Mouse (Mus musculus) midbrain, embryonic 13.5 days (tissue): Measurements from ENCODE around the gene Agap3. TPM values are rescaled to one million over a fixed set of nuclear protein-coding genes. Genes with fewer than 3 reads are reported as not detected.

Experiments used
- ATAC-seq: fragments of 200-750 bp; cut with Nextera tagmentation; 2 replicates; pipeline ENCODE4 v1.8.0; 2017; ENCODE audit warnings: mild to moderate bottlenecking, moderate TSS enrichment, moderate library complexity
- H3K27ac ChIP-seq: fragments of 300-500 bp; sonication (generic); 2 replicates; pipeline ENCODE4 v1.5.1; 2015; ENCODE audit warnings: inconsistent platforms, mild to moderate bottlenecking, moderate library complexity
- H3K27me3 ChIP-seq: fragments of 300-500 bp; sonication (generic); 2 replicates; pipeline ENCODE4 v1.6.1; 2015; ENCODE audit warnings: mild to moderate bottlenecking, inconsistent platforms
- H3K36me3 ChIP-seq: fragments of 300-500 bp; sonication (generic); 2 replicates; pipeline ENCODE4 v1.6.1; 2015; ENCODE audit warnings: mild to moderate bottlenecking, inconsistent platforms
- H3K4me1 ChIP-seq: fragments of 300-500 bp; sonication (generic); replicated peaks from 2 replicates; pipeline ENCODE4 v1.6.1; 2015; ENCODE audit warnings: inconsistent platforms
- H3K4me2 ChIP-seq: fragments of 300-500 bp; sonication (generic); replicated peaks from 2 replicates; pipeline ENCODE4 v1.6.1; 2015; ENCODE audit warnings: moderate library complexity, mild to moderate bottlenecking, inconsistent platforms
- H3K4me3 ChIP-seq: fragments of 300-500 bp; sonication (generic); replicated peaks from 2 replicates; pipeline ENCODE4 v1.5.1; 2015; ENCODE audit warnings: mild to moderate bottlenecking, inconsistent platforms
- H3K9ac ChIP-seq: fragments of 300-500 bp; sonication (generic); replicated peaks from 2 replicates; pipeline ENCODE4 v1.6.1; 2015; ENCODE audit warnings: mild to moderate bottlenecking, inconsistent platforms
- H3K9me3 ChIP-seq: fragments of 300-500 bp; sonication (generic); 2 replicates; pipeline ENCODE4 v1.6.1; 2016; ENCODE audit warnings: mild to moderate bottlenecking, inconsistent platforms
- WGBS: fragments of 180-500 bp; shearing (Covaris S2); methylation state at CpG from one replicate; pipeline ENCODE4 v1.1.7; 2015; 5-methylcytosine and 5-hydroxymethylcytosine counted together
- polyA plus RNA-seq: library from polyadenylated mRNA; unstranded; fragments of >200 nt; fragmentation: Nextera tagmentation; extraction: Ambion mirVana; gene quantifications from 2 replicates; pipeline ENCODE4 v1.2.1, GENCODE M21; 2015

Gene Agap3
- polyA plus RNA-seq, 1 experiment from 2014 or later = 52.2 TPM

GRCm38 (mm10) chr5:24442029-24442428, 9.9 kb upstream of the Agap3 start:
- Histone ChIP-seq H3K4me2 (no peak overlapping the region), H3K9ac (no peak overlapping the region), H3K36me3 (peaks cover 56% of the 10 kb centered on the region), H3K27ac (no peak overlapping the region), H3K27me3 (no peaks in the 10 kb centered on the region), H3K4me3 (no peak overlapping the region), H3K9me3 (no peaks in the 10 kb centered on the region), H3K4me1 (peaks cover 25% of the 10 kb centered on the region)
- WGBS = 90% methylated on average over 9 of the region's 9 CpGs
- ATAC-seq = no peak

GRCm38 (mm10) chr5:24443204-24443603, 8.8 kb upstream of the Agap3 start:
- Histone ChIP-seq H3K9me3 (no peaks in the 10 kb centered on the region), H3K4me1 (peaks cover 37% of the 10 kb centered on the region), H3K27ac (no peak overlapping the region), H3K4me2 (no peak overlapping the region), H3K27me3 (no peaks in the 10 kb centered on the region), H3K4me3 (no peak overlapping the region), H3K9ac (no peak overlapping the region; the same call in 1 of the 2 replicates), H3K36me3 (peaks cover 56% of the 10 kb centered on the region)
- no peak for ATAC-seq
- 95% methylated on average over 7 of the region's 7 CpGs for WGBS

- no peak for ATAC-seq
- Histone ChIP-seq H3K9ac (peak overlapping the region; percentile 98), H3K4me3 (peak overlapping the region; percentile 94), H3K27ac (no peak overlapping the region), H3K27me3 (peaks cover 6% of the 10 kb centered on the region; the same call in 1 of the 2 replicates), H3K4me1 (peaks cover 37% of the 10 kb centered on the region), H3K36me3 (peaks cover 50% of the 10 kb centered on the region), H3K9me3 (no peaks in the 10 kb centered on the region), H3K4me2 (peak overlapping the region; percentile 95)
- 89% methylated on average over 12 of the region's 12 CpGs for WGBS
Observed at GRCm38 (mm10) chr5:24443927-24444326, 8.1 kb upstream of the Agap3 start.

- Histone ChIP-seq H3K27ac (peak within 1 kb of the TSS; percentile 91), H3K4me2 (peak within 1 kb of the TSS; percentile 95), H3K27me3 (peaks cover 10% of the 10 kb centered on the region; the same call in 1 of the 2 replicates), H3K4me3 (peak within 1 kb of the TSS; percentile 94), H3K9ac (peak within 1 kb of the TSS; percentile 98), H3K36me3 (peaks cover 40% of the 10 kb centered on the region), H3K9me3 (no peaks in the 10 kb centered on the region), H3K4me1 (peaks cover 37% of the 10 kb centered on the region)
- ATAC-seq = peak; percentile 84
- WGBS = under 1% methylated on average over 60 of the region's 60 CpGs
Observed at GRCm38 (mm10) chr5:24444746-24445427, 7.1 kb upstream of the Agap3 start, which contains the start of gene Fastk. Gene Fastk (minus strand): TSS chr5:24445287.

- ATAC-seq = peak; percentile 5
- H3K4me1 ChIP-seq = peaks cover 37% of the 10 kb centered on the region
- peak overlapping the region; percentile 95 for H3K4me2 ChIP-seq
- peak overlapping the region; percentile 94 for H3K4me3 ChIP-seq
- peak overlapping the region; percentile 98 for H3K9ac ChIP-seq
- no peaks in the 10 kb centered on the region for H3K9me3 ChIP-seq
- peak overlapping the region; percentile 91 for H3K27ac ChIP-seq
- peaks cover 10% of the 10 kb centered on the region; the same call in 1 of the 2 replicates for H3K27me3 ChIP-seq
- 59% methylated on average over 20 of the region's 20 CpGs for WGBS
- H3K36me3 ChIP-seq = peaks cover 33% of the 10 kb centered on the region
Observed at GRCm38 (mm10) chr5:24445428-24446080, 6.4 kb upstream of the Agap3 start.

- H3K27me3 ChIP-seq = peaks cover 10% of the 10 kb centered on the region; the same call in 1 of the 2 replicates
- peaks cover 44% of the 10 kb centered on the region for H3K4me1 ChIP-seq
- H3K27ac ChIP-seq = no peak overlapping the region
- 0 out of 2 replicates have a peak overlapping the region, but pooled peaks have one; percentile 72 for H3K4me3 ChIP-seq
- no peak overlapping the region for H3K9ac ChIP-seq
- no peak for ATAC-seq
- no peaks in the 10 kb centered on the region for H3K9me3 ChIP-seq
- H3K36me3 ChIP-seq = peaks cover 23% of the 10 kb centered on the region
- H3K4me2 ChIP-seq = peak overlapping the region; percentile 90
- WGBS = 90% methylated on average over 7 of the region's 7 CpGs
Observed at GRCm38 (mm10) chr5:24446630-24447029, 5.3 kb upstream of the Agap3 start.

- Histone ChIP-seq H3K27me3 (peaks cover 10% of the 10 kb centered on the region; the same call in 1 of the 2 replicates), H3K27ac (peak within 1 kb of the TSS; percentile 72), H3K9ac (peak within 1 kb of the TSS; percentile 80), H3K9me3 (no peaks in the 10 kb centered on the region), H3K4me3 (peak within 1 kb of the TSS; percentile 72), H3K4me2 (peak within 1 kb of the TSS; percentile 90), H3K36me3 (peaks cover 11% of the 10 kb centered on the region), H3K4me1 (peaks cover 44% of the 10 kb centered on the region)
- 3% methylated on average over 33 of the region's 34 CpGs for WGBS
- ATAC-seq = peak; percentile 62
Observed at GRCm38 (mm10) chr5:24447624-24448298, 4.2 kb upstream of the Agap3 start, which contains the start of gene Tmub1. Gene Tmub1 (minus strand): TSS chr5:24447854.

GRCm38 (mm10) chr5:24451264-24452029, 530 bp upstream of the Agap3 start:
- 2% methylated on average over 46 of the region's 66 CpGs for WGBS
- Histone ChIP-seq H3K4me1 (peaks cover 60% of the 10 kb centered on the region), H3K36me3 (0 out of 2 replicates have a peak, but pooled peaks cover 3% of the 10 kb centered on the region), H3K4me2 (peak overlapping the region; percentile 100), H3K27ac (peak overlapping the region; percentile 95), H3K9ac (peak overlapping the region; percentile 97), H3K4me3 (peak overlapping the region; percentile 92), H3K9me3 (no peaks in the 10 kb centered on the region), H3K27me3 (peaks cover 10% of the 10 kb centered on the region; the same call in 1 of the 2 replicates)
- peak; percentile 71 for ATAC-seq

- Histone ChIP-seq H3K36me3 (peaks cover 9% of the 10 kb centered on the region), H3K9me3 (no peaks in the 10 kb centered on the region), H3K27ac (peak overlapping the region; percentile 95), H3K4me1 (peaks cover 53% of the 10 kb centered on the region), H3K4me3 (peak overlapping the region; percentile 92), H3K27me3 (peaks cover 10% of the 10 kb centered on the region; the same call in 1 of the 2 replicates), H3K4me2 (peak overlapping the region; percentile 100), H3K9ac (peak overlapping the region; percentile 97)
- WGBS = under 1% methylated on average over 29 of the region's 29 CpGs
- peak; percentile 38 for ATAC-seq
Observed at GRCm38 (mm10) chr5:24452691-24453233, 785 bp downstream of the Agap3 start.

GRCm38 (mm10) chr5:24453283-24453984, 1.5 kb downstream of the Agap3 start:
- ATAC-seq = peak; percentile 7; the same call in 1 of the 2 replicates
- Histone ChIP-seq H3K4me3 (peak overlapping the region; percentile 92), H3K27me3 (peaks cover 9% of the 10 kb centered on the region; the same call in 1 of the 2 replicates), H3K9me3 (no peaks in the 10 kb centered on the region), H3K4me1 (peaks cover 49% of the 10 kb centered on the region), H3K4me2 (peak overlapping the region; percentile 100), H3K9ac (peak overlapping the region; percentile 97), H3K27ac (peak overlapping the region; percentile 95), H3K36me3 (peaks cover 16% of the 10 kb centered on the region)
- 2% methylated on average over 5 of the region's 5 CpGs for WGBS
